Mouse (Mus musculus): ENCODE results near the gene Rftn1.
A peak's percentile ranks its signal among the peaks of the same experiment; 100 is the strongest.

Rftn1 gene

DNA sequence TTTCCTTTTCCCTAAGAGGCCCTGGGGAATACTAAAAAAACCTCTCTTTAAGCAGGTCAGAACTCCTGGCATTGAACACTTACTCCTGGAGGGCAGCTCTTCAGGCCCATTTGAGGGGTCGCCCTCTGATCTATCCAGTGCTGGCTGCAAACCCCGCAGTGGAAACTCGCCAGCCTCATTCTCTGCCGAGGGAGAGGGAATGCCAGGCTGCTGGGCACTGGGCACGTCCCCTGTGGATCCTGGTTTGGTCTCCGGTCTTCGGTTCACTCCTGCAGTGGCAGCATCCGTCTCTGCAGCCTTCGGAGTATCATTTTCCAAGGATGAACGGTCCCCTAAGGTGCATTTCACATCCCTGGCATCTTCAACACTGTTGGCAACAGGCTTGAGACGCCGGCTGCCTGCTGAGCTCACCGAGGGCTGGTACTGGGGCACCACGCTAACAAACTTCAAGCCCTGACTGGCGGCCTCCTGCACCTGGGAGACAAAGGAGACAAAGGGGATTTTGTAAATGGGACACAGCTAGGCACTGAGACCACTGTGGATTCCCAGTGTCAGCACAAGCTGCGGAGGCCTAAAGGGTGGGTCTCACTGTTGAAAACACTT is 135.2 kb downstream of the Rftn1 start:
- DNase-seq, result peak; percentile 21

DNA sequence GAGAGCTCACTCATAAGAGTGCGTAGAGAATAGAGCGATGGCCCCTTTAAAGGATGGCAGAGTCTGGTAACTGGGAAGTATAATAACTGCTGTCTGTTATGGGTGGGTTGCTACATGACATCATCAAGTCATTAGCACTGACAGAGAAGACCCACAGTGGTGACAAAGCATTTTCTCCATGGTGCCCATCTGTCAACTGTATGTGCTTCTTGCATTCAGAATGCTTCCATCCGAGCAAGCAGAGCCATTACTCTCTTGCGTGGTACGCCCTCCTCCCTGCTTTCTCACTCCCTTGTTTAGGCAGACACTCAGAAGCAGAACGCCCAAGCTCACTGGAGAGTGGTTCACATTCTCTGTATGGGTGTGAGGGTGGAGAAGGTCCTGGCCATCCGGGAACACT is 135.9 kb downstream of the Rftn1 start:
- no peak for DNase-seq

DNA sequence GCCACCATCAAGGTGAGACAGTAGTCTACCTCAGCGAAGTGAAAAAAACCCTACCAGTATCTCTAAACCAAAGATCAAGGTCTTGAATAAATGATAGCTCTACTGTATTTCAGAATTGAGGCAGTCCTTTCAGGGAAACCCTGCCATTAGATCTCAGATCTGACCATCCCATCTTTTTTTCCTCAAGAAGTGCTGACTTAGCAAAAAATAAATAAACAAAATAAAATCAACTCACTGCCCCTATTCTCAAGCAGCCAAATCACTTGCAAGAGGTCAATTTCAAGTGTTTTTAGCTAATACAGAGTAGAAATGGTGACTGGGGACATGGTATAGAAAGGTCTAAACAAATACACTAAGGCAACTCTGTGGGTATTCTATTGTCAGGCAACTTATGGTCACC is 136.5 kb downstream of the Rftn1 start:
- no peak for DNase-seq

DNA sequence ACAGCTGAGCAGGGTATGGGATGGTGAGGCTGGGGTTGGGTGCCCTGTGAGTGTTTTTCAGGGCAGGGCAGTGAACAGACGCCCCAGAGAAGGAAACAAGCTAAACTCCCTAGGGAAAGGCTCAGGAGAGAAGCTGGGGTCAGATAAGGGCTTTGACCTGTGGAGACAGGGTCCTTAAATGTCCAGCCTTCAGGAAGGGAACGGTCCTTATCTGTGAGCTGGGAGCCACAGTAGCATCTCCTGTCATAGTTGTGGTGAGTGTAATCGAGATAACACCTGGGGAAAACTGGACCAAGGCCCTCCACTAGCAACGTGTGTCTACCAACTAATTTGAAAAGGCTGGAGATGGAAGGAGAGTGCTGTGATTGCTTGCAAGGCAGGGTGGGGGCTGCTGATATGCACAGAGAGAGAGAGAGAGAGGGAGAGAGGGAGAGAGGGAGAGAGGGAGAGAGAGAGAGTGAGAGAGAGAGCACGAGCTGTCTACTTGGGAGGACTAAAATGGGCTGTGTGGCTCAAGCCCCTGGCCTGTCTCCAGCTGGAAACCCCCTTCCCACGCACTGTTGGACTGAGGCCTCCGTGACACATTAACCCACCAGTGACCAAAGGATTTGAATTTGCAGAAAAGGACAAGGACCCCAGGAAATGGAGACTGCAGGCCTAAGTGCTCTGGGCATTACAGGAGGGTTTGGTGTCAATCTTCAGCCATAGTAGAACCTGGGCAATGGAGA is 137.6 kb downstream of the Rftn1 start:
- no peak for DNase-seq

DNA sequence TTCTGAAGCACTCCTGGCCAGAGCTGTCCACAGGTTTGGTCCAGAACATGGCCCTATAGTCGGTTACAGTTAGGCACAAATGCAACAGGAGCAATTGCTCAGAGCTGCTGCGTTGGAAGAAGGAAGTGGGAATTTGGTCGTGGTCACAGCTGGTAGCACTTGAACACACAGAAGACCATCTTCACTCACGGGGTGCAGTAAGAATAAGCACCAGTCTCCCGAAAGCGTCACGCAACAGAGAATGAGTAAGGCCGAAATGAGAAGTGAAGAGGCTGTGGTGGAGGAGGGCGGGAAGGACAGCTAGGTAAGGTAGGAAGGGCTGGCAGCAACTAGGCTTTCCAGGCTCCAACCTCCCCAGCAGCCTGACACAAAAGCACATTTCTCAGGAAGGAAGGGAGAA is 140.0 kb downstream of the Rftn1 start:
- no peak for DNase-seq

DNA sequence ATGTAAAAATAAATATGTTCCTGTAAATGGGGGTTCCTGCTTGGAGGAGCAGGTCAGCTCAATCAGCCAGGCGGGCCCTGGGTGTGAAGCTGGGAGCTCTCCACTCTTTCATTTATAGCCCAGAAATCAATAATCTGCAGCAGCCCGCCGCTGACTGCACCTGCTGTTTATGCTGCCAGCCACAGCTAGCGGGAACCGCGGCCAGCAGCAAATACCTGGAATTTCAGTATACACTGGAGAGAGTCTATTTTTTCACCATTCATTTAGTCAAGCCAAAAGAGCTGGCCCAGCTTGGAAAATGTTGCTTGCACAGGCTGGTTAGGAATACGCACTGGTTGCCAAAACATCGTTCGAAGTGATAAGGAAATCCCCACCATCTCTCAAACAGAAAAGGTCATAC is 142.3 kb downstream of the Rftn1 start:
- no peak for DNase-seq

DNA sequence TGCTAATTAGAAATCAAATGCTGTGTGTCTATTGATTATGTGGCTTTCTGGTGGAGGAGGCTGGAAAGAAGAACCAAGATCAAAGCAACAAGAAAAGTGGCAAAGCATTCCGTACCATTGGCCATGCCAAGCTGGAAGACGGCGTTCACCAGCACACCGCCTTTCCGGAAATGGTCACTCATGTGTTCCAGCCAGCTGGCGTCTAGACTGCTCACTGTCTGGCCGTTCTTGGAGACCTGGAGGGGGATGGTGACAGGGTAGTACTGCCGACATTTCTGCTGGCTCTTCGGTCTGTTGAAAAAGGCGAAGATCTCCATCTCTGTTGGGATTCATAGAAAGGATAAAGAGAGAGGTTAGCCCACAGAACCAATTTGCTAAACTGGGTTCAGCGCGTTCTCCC is 143.3 kb downstream of the Rftn1 start:
- DNase-seq, result peak; percentile 40

DNA sequence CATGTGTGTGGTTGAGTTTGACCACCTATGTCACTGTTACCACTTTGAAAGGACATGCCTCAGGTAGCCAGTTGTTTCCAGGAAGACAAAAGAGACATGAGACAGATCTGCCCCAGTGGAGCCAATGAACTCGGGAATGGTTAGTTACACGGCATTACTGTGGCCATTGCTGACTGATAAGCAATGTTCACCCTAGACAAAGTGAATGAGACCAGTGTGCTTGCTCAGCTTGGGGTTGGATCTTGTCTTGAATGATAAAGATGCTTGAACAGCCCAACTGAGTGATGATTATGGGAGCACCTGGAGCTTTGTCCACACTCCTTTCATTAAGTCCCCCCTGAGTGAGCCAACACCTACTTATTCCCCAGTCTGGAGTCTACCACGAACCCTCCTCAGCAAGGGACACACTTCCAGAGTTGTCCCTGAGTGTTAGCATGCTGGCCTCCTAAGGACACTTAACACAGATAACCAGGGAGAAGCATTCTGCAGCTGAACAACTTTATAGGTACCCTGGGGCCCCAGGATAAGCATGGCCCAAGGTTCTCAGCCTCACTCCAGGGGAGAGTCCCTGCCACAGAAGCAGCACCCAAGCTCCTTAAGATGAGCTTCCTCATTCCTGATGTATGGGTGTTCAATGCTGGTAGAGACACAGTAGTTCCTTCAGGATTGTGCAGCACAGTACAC is 149.6 kb downstream of the Rftn1 start:
- DNase-seq, result no peak

DNA sequence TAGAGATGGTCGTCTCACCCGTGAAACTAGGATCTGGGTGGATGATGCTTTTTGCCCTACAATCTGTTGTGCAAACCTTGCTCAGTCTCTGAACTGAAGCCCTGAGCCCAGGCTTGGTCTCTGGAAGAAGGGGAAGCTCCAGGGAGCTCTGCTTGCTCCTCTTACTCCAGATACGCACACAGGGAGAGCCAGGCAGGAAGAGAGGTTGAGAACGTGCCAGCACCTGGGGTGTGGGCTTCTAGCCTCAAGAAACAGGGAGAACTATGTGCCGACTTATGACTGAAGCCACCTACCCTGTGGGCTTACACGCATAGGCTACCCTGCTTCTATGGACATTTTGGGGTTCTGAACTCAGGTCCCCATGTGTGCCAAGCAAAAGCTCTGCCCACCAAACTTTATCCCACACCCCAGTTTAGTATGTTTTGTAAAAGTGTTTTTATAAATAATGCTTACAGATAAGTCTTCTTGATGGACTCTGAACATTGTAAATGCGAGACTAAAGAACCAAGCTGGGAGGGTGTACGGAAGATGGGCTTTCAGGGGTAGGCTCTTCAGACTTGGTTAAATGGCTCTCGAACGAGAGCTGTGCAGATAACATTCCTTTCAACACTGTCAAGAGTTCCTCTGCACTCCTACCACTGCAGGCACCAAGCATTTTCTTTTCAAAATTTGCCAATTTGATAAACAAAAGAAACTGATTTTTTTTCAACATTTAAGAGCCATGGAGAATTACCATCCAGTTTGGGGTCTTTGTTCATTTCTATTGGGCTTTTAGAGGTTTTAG is 152.4 kb downstream of the Rftn1 start:
- no peak for DNase-seq

DNA sequence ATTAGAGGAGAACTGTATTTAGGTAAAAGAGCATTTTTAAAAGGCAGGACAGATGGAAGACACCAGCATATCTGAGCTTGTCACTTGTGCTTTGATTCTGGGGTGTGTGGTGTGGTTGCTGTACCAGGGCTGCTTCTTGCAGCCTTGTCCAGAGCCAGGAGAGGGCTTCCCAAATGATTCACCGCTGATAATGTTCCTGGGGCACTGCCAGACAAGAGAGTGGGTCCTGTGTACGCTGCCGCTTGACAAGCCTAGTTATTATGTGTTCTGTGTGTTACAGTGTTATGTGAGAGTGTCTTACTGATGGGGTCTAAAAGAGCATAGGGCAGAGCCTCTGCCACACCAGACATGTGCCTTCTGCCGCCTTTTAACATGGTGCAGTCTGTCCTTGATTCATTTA is 153.1 kb downstream of the Rftn1 start:
- no peak for DNase-seq

DNA sequence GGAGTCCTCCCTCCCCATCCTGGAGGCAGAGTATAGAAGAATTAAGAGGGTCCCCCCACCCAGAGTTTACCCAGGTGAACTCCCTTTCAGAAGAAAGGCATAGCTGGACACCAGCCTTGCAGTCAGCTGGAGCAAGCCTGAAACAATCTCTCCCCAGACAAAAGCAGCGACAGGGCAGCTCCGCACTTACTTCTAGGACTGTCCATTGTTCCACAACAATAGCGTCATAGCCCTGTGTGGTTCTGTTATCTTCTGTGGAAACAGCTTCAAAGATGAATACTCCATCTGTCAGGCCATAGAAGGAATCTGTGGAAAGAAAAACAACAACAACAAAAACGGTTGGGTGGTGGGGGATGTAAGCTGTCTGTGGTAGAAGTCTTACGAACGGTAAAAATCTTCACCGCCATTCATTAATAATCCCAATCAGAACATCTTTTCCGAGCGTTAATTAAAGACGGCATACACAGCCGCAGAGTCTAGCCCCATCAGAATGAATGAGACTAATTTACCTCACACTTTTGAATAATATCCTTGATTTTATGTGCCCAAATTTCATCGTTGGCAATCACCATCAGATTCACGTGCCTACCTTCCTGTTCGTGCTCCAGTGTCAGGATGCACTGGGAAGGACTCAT is 153.6 kb downstream of the Rftn1 start:
- DNase-seq, result no peak

DNA sequence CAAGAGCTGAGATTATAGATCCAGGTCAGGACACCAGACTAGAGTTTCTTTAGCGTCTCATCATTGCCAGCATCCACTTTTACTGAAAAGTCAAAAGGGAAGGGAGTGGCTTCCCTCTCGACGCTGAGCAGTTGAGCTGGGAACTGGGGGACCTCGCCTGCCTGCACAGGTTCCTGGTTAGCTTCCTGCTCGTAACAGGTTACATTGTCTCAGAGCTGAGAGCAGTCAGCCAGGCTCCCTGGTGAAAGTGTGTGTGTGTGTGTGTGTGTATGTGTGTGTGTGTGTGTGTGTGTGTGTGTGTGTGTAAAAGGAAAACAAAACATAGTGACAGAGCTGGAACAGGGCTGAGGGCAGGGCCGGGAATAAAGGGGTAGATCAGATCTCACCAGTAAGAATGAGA is 156.8 kb downstream of the Rftn1 start:
- no peak for DNase-seq

DNA sequence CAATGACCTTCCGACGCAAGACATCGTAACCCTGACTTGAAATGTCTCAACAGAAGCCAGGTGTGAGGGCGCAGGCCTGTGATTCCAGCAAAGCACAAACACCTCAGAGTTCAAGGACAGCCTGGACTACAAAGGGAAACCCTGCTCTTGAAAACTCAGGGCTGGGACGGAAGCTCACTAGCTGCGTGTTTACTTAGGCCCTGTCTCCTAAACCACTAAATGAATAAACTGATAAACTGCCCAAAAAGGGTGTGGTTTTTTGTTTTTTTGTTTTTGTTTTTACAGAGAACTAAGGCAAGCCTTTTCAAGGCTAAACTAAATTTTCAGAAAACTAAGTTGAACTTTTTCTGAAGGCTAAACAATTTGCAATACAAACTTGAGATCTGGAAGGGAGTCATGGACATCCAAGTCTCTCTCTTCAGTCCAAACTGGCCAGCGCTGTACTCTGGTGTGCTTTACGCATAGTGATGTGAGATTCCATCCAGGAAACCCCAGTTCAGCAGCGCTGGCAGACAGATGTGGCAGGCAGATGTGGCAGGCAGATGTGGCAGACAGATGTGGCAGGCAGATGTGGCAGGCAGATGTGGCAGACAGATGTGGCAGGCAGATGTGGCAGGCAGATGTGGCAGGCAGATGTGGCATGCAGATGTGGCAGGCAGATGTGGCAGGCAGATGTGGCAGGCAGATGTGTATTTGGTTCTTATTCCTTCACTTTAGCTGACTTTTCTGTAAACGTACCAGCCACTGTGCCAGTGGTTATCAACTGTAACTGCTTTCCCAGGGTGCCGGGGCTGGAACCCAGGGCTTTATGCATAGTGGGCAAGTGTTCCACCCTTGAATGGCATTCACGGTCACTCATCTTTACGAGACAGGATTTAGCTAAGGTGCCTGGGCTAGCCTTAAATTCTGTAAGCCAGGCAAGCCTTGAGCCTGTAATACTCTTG is 158.7 kb downstream of the Rftn1 start:
- no peak for DNase-seq

DNA sequence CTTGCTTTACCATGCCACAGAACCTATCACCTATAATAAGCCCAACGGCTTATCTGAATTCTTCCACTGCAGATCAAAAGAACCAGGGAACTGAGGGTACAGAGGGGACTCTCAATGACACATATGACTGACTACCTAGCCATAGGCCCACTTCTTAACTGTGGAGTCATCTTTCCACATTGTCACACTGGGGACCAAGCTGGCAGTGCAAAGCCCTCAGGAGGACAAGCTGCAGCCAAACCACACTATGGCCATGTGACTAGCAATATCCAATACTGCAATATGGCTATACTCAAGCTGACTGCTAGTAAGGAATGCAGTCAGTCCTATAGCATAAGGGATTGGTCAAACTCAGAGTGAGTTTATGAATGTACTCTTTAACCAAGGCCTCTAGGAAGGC is 164.8 kb downstream of the Rftn1 start:
- DNase-seq, result no peak

DNA sequence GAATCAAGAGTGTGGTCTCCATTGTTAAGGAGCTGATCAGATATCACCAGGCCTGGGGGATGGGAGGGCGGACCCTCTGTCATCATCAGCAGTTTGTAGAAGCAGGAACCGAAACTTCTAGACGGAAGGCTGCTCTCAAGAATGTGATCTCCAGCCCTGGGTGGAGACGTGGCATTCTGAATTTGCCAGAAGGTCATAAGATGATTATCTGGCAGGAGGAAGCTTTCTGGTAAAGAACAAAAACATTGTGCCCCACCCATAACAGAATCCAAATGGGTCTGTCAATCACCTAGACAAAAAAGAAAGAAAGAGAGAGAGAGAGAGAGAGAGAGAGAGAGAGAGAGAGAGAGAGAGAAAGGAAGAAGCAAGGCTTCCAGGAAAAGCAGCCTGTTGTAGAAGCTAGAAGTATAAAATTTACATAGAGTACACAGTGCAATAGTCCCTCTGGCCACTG is 165.3 kb downstream of the Rftn1 start:
- no peak for DNase-seq

DNA sequence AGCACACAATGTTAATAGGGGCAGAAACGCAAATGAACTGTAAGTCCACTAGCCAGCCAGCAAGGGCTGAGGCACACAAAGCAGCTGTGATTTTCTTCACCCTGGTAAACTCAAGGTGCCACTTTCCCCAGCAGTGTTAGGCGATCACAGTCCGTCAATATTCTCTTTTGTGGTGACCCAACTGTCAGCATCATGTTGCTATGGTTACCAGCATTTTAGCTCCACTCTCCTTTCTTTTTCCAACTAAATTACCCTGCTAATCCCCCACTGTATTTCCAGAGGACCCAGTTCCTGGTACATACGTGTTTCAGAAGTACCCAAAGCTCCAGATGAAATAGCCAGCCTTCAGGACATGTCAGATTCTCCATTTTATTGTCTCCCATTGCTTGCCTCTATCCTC is 169.1 kb downstream of the Rftn1 start:
- DNase-seq, result no peak

DNA sequence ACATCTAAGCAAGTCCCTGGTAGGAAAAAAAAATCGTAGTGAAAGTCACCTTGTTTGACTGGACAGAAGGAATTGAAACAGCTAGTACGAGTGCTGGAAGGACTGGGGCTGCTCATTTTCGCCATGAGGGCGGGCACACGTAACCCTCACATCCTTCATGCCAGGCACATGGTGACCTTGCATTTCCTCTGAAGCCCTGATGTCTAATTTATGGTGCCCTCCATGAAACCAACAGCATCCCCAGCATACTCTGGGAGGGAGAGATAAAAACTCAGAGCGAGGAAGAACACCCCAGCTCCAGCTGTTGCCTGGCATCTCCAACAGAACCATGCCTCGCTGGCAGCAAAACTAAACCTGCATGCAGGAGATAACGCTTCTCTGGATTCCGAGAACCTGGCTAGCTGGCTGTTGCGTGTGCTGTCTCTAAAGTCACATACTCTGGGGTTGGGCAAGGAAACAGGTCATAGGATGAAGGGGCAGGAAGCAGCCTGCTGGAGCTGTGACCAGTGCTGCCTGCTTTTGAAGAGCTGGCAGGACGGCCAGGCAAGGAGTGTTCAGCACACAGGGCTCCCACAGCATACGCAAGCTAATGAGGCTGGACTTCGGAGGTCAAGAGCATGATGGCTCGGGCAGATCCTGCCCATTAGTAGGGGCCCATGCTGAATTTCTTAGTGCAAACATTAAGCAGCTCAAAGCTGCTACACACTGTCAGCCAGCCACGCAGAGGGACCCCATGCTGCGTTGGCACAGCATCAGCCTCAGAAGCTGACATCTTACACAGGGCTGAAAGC is 170.1 kb downstream of the Rftn1 start:
- DNase-seq, result peak; percentile 76

DNA sequence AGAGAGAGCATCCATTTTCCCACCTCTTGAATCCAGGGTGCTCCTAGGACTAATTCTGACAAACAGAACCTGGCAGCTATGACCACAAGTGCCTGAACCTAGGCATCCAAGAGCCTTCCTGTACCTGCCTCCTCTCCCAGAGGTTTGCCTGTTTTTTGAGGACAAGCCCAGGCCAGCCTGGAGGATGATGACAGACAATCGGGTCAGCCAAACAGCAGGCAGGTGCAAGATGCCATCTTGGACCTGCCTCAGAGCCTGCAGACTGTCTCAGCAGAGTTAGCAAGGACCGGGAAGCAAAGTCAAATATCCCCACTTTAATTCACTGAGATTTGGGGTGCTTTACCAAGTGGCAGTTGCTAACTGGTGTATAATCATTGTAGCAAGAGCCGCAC is 170.7 kb downstream of the Rftn1 start:
- peak; percentile 34 for DNase-seq

DNA sequence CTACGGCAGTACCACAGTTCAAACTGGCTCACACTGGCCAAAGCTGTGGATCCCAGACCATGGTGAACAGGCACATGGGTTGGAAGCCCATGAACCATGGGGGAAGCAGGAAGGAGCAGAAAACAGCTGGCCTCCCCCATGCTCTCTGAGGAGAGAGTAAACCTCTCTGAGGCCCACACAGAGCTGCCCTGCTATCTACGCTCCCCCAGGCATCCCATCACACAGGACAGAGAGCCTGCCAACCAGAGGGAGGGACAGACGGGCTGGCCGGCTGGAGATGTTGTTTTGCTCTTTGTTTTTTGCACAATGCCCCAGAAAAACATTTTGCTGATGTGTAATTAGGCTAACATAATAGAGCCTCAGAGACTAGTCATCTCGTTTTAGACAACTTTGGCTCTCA is 171.4 kb downstream of the Rftn1 start:
- peak; percentile 39 for DNase-seq

DNA sequence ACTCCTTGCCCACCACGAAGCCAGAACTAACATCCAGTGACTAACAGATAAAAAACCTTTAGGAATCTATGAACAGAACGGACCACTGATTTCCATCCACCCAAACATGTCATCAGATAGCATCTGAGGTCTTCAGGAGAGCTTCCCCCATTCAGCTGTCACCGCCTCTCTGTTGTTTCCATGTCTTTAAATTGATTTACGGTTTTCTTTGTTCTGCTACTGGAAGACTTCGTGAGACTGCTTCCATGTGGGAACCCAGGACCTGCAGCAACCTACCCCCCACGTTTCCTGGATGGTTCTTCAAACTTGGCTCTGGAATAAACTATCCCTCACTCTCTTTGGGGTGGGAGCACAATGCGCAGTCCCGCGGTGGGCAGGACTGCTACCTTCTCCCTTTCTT is 175.8 kb downstream of the Rftn1 start:
- no peak for DNase-seq

DNA sequence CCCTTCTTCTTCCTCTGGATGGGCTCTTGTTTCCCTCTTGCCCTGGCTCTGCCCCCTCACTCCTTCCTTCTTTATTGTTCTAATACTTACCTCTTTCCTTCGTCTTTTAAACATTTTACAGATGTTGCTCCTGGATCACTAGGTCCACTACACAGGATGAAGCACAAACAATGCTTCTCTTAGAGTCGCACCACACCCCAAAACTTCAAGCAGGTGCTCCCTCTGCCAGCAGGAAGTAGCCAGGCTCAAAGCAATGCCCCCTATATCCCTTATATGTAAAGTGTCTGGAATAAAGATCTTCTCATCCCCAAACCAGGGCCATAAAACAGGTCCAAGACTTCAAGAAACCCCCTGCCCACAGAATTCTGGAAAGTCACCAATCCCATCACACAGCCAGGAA is 176.6 kb downstream of the Rftn1 start:
- DNase-seq, result no peak
